Mouse (Mus musculus): ENCODE measurements around the gene Vwa1.

- TF ChIP-seq EP300 (IDR thresholded peaks at IDR 0.05; ENCODE audit: low read depth) (no peak), CTCF (IDR thresholded peaks at IDR 0.05; ENCODE audit: low read depth) (peak; percentile 74)
Observed at GRCm38 (mm10) chr4:155721668-155722083, 52.8 kb downstream of the Vwa1 start.
